Mouse (Mus musculus) heart, postnatal 0 days (tissue): ENCODE data around the gene Cntn1. TPM values are rescaled to one million over a fixed set of nuclear protein-coding genes. Genes with fewer than 3 reads are reported as not detected.

Source experiments
- ATAC-seq: fragments of 200-750 bp; cut with Nextera tagmentation; 2 replicates; pipeline ENCODE4 v1.8.0; 2017; ENCODE audit warnings: low read depth, moderate number of reproducible peaks, moderate library complexity; ENCODE audit not compliant: insufficient read depth
- DNase-seq: peaks from one replicate; pipeline ENCODE4 v3.0.0-alpha.2; 2016; ENCODE audit warnings: low spot score
- H3K27ac ChIP-seq: fragments of 300-500 bp; sonication (generic); 2 replicates; pipeline ENCODE4 v1.5.1; 2014; ENCODE audit warnings: low read depth, mild to moderate bottlenecking
- H3K27me3 ChIP-seq: fragments of 300-500 bp; sonication (generic); 2 replicates; pipeline ENCODE4 v1.6.1; 2014; ENCODE audit warnings: low read length, mixed read lengths; ENCODE audit not compliant: control insufficient read depth, insufficient read depth
- H3K36me3 ChIP-seq: fragments of 300-500 bp; sonication (generic); replicated peaks from 2 replicates; pipeline ENCODE4 v1.6.1; 2014; ENCODE audit warnings: low read length, mixed read lengths; ENCODE audit not compliant: control insufficient read depth, insufficient read depth
- H3K4me1 ChIP-seq: fragments of 300-500 bp; sonication (generic); 2 replicates; pipeline ENCODE4 v1.6.1; 2014; ENCODE audit warnings: antibody characterized with exemption; ENCODE audit not compliant: control insufficient read depth, insufficient read depth
- H3K4me2 ChIP-seq: fragments of 300-500 bp; sonication (generic); 2 replicates; pipeline ENCODE4 v1.6.1; 2014; ENCODE audit warnings: low read depth, mild to moderate bottlenecking, low read length, moderate library complexity
- H3K4me3 ChIP-seq: fragments of 300-500 bp; sonication (generic); 2 replicates; pipeline ENCODE4 v1.5.1; 2014; ENCODE audit warnings: low read depth, low read length
- H3K9ac ChIP-seq: fragments of 300-500 bp; sonication (generic); replicated peaks from 2 replicates; pipeline ENCODE4 v1.6.1; 2014; ENCODE audit warnings: low read depth, low read length, mixed read lengths
- H3K9me3 ChIP-seq: fragments of 300-500 bp; sonication (generic); replicated peaks from 2 replicates; pipeline ENCODE4 v1.6.1; 2016; ENCODE audit warnings: low read length; ENCODE audit not compliant: control insufficient read depth
- CTCF ChIP-seq: IDR thresholded peaks from 2 replicates; pipeline ENCODE4 v1.5.1; 2016; ENCODE audit warnings: antibody characterized with exemption, control low read depth, low read depth
- EP300 ChIP-seq: IDR thresholded peaks from 2 replicates; pipeline ENCODE4 v1.6.1; 2016; ENCODE audit warnings: antibody characterized with exemption, low read depth
- WGBS: fragments of 180-500 bp; shearing (Covaris S2); extraction: QIAGEN DNeasy Blood & Tissue Kit; methylation state at CpG from one replicate; pipeline ENCODE4 v1.1.7; 2014; 5-methylcytosine and 5-hydroxymethylcytosine counted together
- polyA plus RNA-seq: library from polyadenylated mRNA; unstranded; fragments of >200 nt; fragmentation: Nextera tagmentation; extraction: Ambion mirVana; gene quantifications from 2 replicates; pipeline ENCODE4 v1.2.1, GENCODE M21; 2015
- total RNA-seq: library from RNA; depleted of rRNA; stranded (reverse); fragments of >200 nt; gene quantifications from 2 replicates; pipeline ENCODE4 v1.2.3, GENCODE M21; 2014; ENCODE audit warnings: low replicate concordance

The Cntn1 gene
- total and polyA plus RNA-seq, 2 experiments from 2014 or later, result 0.04 to 0.08 TPM

- Histone ChIP-seq H3K9ac (no peak overlapping the region), H3K9me3 (no peaks in the 10 kb centered on the region), H3K27me3 (no peaks in the 10 kb centered on the region), H3K4me2 (no peak overlapping the region), H3K4me3 (no peak overlapping the region), H3K36me3 (no peaks in the 10 kb centered on the region), H3K4me1 (no peaks in the 10 kb centered on the region), H3K27ac (no peak overlapping the region)
- no peak for ATAC-seq
- 79% methylated on average over 6 of the region's 6 CpGs for WGBS
- TF ChIP-seq EP300, result no peak
- no peak for DNase-seq
Measured at GRCm38 (mm10) chr15:92137026-92137425, 86.1 kb downstream of the Cntn1 start.

DNA sequence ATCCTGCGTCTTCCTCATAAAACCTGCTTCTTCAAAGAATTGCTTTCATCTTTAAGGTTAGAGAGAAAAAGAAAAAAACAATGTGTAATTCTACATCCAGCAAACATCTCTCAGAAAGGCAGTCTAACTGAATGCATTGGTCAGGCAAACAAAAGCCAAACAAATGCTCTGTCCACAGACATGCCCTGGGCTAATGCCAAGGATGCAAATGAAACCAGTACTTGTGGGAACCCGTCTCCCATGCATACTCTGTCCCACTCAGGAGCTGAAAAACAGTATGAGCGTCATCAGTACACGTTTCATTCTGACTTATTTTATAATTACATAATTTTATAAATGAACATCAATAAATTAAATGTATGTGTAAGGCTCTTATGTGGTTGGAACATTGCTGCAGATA lies 91.0 kb downstream of the Cntn1 start:
- DNase-seq (no peak), ATAC-seq (no peak)
- H3K9me3 ChIP-seq, result no peaks in the 10 kb centered on the region
- no peak overlapping the region for H3K27ac ChIP-seq
- H3K9ac ChIP-seq, result no peak overlapping the region
- H3K36me3 ChIP-seq, result no peaks in the 10 kb centered on the region
- TF ChIP-seq CTCF (no peak), EP300 (no peak)
- H3K4me2 ChIP-seq, result no peak overlapping the region
- 73% methylated on average over 4 of the region's 4 CpGs for WGBS
- no peak overlapping the region for H3K4me3 ChIP-seq
- H3K27me3 ChIP-seq, result no peaks in the 10 kb centered on the region
- H3K4me1 ChIP-seq, result no peaks in the 10 kb centered on the region

- TF ChIP-seq CTCF (no peak), EP300 (no peak)
- WGBS, result 83% methylated on average over 2 of the region's 2 CpGs
Measured at GRCm38 (mm10) chr15:92154921-92155320, 104.0 kb downstream of the Cntn1 start.

DNA sequence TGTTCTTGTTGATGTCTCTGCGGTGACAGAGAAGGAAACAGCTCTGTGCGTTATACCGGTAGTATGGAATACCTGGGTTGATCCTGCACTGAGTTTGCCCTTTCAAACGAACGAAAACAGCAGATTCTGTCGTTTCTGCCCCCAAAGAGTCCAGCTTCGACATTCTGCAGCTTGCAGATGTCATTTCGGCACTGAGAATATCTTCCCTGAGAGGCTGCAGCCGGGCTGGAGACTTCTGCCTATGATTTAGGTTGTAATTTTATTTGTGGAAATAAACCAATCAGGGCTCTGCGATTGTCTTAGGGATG lies 109.8 kb downstream of the Cntn1 start:
- TF ChIP-seq EP300 (no peak), CTCF (no peak)
- Histone ChIP-seq H3K27me3 (no peaks in the 10 kb centered on the region), H3K36me3 (no peaks in the 10 kb centered on the region), H3K4me2 (no peak overlapping the region), H3K4me3 (no peak overlapping the region), H3K9ac (no peak overlapping the region), H3K9me3 (no peaks in the 10 kb centered on the region), H3K27ac (no peak overlapping the region), H3K4me1 (no peaks in the 10 kb centered on the region)
- ATAC-seq, result no peak
- WGBS, result 66% methylated on average over 10 of the region's 10 CpGs
- DNase-seq, result no peak

More at GRCm38 (mm10) chr15:92154921-92155320, 104.0 kb downstream of the Cntn1 start:
- Histone ChIP-seq H3K4me1 (no peaks in the 10 kb centered on the region), H3K4me2 (no peak overlapping the region), H3K27ac (no peak overlapping the region), H3K4me3 (no peak overlapping the region), H3K36me3 (no peaks in the 10 kb centered on the region), H3K27me3 (no peaks in the 10 kb centered on the region), H3K9ac (no peak overlapping the region), H3K9me3 (no peaks in the 10 kb centered on the region)
- ATAC-seq, result no peak
- DNase-seq, result no peak

DNA sequence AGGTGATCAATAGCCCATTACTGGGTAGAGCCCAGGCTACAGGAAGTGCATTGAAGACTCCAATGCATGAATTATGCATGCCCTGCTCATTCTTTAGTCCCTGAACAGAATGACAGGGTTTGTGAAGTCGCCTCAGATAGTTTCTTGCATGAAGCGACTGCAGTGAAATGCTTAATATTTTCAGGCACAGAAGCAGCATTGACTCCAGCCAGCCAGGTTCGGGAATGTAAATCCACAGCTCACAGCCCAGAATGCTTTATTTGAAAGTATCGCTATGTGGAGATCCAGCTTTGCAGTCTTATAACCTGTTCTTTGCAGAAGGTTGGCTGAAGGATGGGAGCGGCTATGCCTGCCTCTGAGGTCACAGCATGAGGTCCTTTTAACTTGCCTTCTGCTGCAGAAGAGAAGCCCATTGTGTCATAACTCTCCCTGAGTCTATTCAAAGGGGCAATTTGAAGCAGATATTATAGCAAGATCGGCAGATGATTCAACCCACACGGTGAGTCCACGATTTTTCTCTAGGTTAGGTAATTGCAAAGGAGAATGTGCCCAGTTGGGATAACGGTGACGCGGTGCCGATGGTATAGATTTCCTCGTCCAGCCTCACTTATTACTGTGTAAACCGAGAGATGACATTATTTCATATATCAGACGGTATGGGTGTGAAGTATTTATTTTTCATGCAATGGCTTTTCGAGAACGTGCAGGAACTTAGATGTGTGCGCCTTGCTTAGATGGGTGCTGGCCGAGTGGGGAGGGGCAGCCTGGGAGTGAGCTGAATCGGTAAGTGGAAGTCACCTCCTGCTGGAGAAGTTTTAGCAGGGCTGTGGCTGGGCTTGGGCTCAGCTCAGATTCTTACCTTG lies 110.4 kb downstream of the Cntn1 start:
- 47% methylated on average over 20 of the region's 20 CpGs for WGBS

DNA sequence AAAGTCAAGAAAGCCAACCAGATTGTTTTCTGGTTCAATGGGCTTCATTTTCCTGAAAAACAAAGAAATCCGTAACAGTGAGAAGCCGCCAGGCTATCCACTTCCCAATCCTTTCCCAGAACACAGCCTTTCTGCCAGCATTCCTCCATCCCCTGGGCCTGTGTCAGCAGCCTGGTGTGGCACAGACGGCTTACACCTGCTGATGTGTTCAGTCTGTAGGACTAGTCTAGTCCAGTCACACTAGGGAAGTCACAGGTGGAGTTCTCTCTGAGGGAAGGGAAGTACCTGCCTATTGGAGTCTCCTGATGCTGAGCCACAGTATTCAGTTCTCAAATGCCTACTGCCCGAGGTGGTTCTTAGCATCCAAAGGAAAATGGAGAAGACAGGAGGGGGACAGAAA lies 111.9 kb downstream of the Cntn1 start:
- no peak overlapping the region for H3K4me2 ChIP-seq
- H3K4me3 ChIP-seq, result no peak overlapping the region
- no peak for ATAC-seq
- no peaks in the 10 kb centered on the region for H3K4me1 ChIP-seq
- H3K9ac ChIP-seq, result no peak overlapping the region
- no peak for DNase-seq
- no peak for TF ChIP-seq CTCF
- no peak for TF ChIP-seq EP300
- no peaks in the 10 kb centered on the region for H3K36me3 ChIP-seq
- no peak overlapping the region for H3K27ac ChIP-seq
- no peaks in the 10 kb centered on the region for H3K9me3 ChIP-seq
- 59% methylated on average over 4 of the region's 4 CpGs for WGBS
- H3K27me3 ChIP-seq, result no peaks in the 10 kb centered on the region

More for the DNA sequence above, 110.4 kb downstream of the Cntn1 start:
- no peak overlapping the region for H3K4me3 ChIP-seq
- TF ChIP-seq EP300, result no peak
- no peak for TF ChIP-seq CTCF
- H3K4me2 ChIP-seq, result no peak overlapping the region
- no peak overlapping the region for H3K27ac ChIP-seq
- ATAC-seq (no peak), DNase-seq (no peak)
- no peaks in the 10 kb centered on the region for H3K36me3 ChIP-seq
- no peaks in the 10 kb centered on the region for H3K27me3 ChIP-seq
- H3K9ac ChIP-seq, result no peak overlapping the region
- H3K4me1 ChIP-seq, result no peaks in the 10 kb centered on the region
- H3K9me3 ChIP-seq, result no peaks in the 10 kb centered on the region
